Mouse (Mus musculus): ENCODE data around the gene Nsrp1. TPM values are rescaled to one million over a fixed set of nuclear protein-coding genes. Genes with fewer than 3 reads are reported as not detected.

The Nsrp1 gene
- total RNA-seq, 1 experiment from 2014 or later = 27.9 TPM

Small RNA genes lying within 50 kb of the gene (microRNA-seq; reads per million reads assigned to microRNA genes)
- 1,906 to 3,461 reads per million in 2 experiments for gene Mir423

Other genes starting within 250 kb of the Nsrp1 start
- gene Cpd, start 231.4 kb downstream of the Nsrp1 start, total RNA-seq (2021) = 39.7 and 45.4 TPM in 2 replicates
- 1.1 TPM in 1 of 2 replicates, not detected in the other for gene Tmigd1, start 176.3 kb downstream of the Nsrp1 start, total RNA-seq (2021)
- 46.5 and 59.5 TPM in 2 replicates for gene Blmh, start 153.6 kb downstream of the Nsrp1 start, total RNA-seq (2021)
- 30.9 and 47.0 TPM in 2 replicates for gene Slc6a4, start 79.8 kb downstream of the Nsrp1 start, total RNA-seq (2021)
- gene Efcab5, start 110.5 kb upstream of the Nsrp1 start, total RNA-seq (2021) = 0.21 TPM in 1 of 2 replicates, not detected in the other
- 17.5 and 19.8 TPM in 2 replicates for gene Ssh2, start 137.9 kb upstream of the Nsrp1 start, total RNA-seq (2021)

All from adrenal gland, postnatal 25 days (tissue).